Mouse (Mus musculus) stomach, embryonic 14.5 days (tissue): ENCODE results near the gene Cpa3. TPM values are rescaled to one million over a fixed set of nuclear protein-coding genes. Genes with fewer than 3 reads are reported as not detected.

ENCODE experiments used
- ATAC-seq: fragments of 200-750 bp; cut with Nextera tagmentation; 2 replicates; pipeline ENCODE4 v1.8.0; 2017; ENCODE audit warnings: low read depth, moderate TSS enrichment; ENCODE audit not compliant: insufficient number of reproducible peaks, insufficient read depth, low FRiP score
- H3K27ac ChIP-seq: fragments of 300-500 bp; sonication (generic); 2 replicates; pipeline ENCODE4 v1.5.1; 2014; ENCODE audit warnings: mild to moderate bottlenecking, low read length, moderate library complexity, mixed read lengths
- H3K27me3 ChIP-seq: fragments of 300-500 bp; sonication (generic); 2 replicates; pipeline ENCODE4 v1.6.1; 2014; ENCODE audit warnings: low read length, control low read depth, mixed read lengths; ENCODE audit not compliant: control insufficient read depth, insufficient read depth
- H3K36me3 ChIP-seq: fragments of 300-500 bp; sonication (generic); 2 replicates; pipeline ENCODE4 v1.6.1; 2014; ENCODE audit warnings: mild to moderate bottlenecking, control low read depth, low read length, moderate library complexity, mixed read lengths; ENCODE audit not compliant: control insufficient read depth, insufficient read depth
- H3K4me1 ChIP-seq: fragments of 300-500 bp; sonication (generic); 2 replicates; pipeline ENCODE4 v1.6.1; 2014; ENCODE audit warnings: low read length, control low read depth, mixed read lengths; ENCODE audit not compliant: control insufficient read depth, insufficient read depth
- H3K4me2 ChIP-seq: fragments of 300-500 bp; sonication (generic); replicated peaks from 2 replicates; pipeline ENCODE4 v1.6.1; 2014; ENCODE audit warnings: low read depth, low read length, control low read depth
- H3K4me3 ChIP-seq: fragments of 300-500 bp; sonication (generic); 2 replicates; pipeline ENCODE4 v1.5.1; 2014; ENCODE audit warnings: low read depth, low read length, control low read depth
- H3K9ac ChIP-seq: fragments of 300-500 bp; sonication (generic); replicated peaks from 2 replicates; pipeline ENCODE4 v1.6.1; 2014; ENCODE audit warnings: low read depth, mild to moderate bottlenecking, control low read depth, low read length, moderate library complexity, mixed read lengths
- H3K9me3 ChIP-seq: fragments of 300-500 bp; sonication (generic); 2 replicates; pipeline ENCODE4 v1.6.1; 2016; ENCODE audit warnings: low read depth, low read length, control low read depth; ENCODE audit not compliant: control insufficient read depth
- WGBS: fragments of 180-500 bp; shearing (Covaris S2); extraction: QIAGEN DNeasy Blood & Tissue Kit; methylation state at CpG from one replicate; pipeline ENCODE4 v1.1.7; 2014; 5-methylcytosine and 5-hydroxymethylcytosine counted together
- polyA plus RNA-seq: library from polyadenylated mRNA; unstranded; fragments of >200 nt; fragmentation: Nextera tagmentation; extraction: Ambion mirVana; gene quantifications from 2 replicates; pipeline ENCODE4 v1.2.1, GENCODE M21; 2014

Gene Cpa3
- polyA plus RNA-seq: 3.0 and 5.3 TPM in 2 replicates

DNA sequence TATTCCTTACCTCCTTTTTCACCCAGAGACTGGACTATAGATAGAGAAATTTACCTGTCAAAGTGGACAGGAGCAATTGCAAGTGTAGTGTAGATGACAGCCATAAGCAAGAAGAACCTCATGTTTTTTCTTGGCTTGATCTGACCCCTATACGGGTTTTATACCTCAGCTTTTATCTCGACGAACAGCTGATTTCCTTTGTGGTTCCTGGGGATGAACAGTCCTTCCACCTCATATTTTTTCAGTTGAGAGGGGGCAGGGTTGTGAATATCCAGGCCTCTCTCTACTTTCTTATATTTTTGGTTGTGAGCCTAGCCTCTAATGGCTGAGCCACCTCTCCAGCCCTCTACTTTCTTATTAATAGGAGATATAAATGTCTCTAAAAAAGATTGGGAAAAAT lies at the start of gene Cpa3:
Gene Cpa3, minus strand, starts transcription at position 132 of the 400 bp plus-strand sequence.
- H3K27ac ChIP-seq: no peak within 1 kb of the TSS
- H3K4me2 ChIP-seq: no peak within 1 kb of the TSS
- no peak within 1 kb of the TSS for H3K9ac ChIP-seq
- H3K27me3 ChIP-seq: no peaks in the 10 kb centered on the region
- H3K4me3 ChIP-seq: no peak within 1 kb of the TSS
- no peaks in the 10 kb centered on the region for H3K36me3 ChIP-seq
- no peaks in the 10 kb centered on the region for H3K4me1 ChIP-seq
- ATAC-seq: no peak
- H3K9me3 ChIP-seq: no peaks in the 10 kb centered on the region
- 73% methylated on average over 3 of the region's 3 CpGs for WGBS

DNA sequence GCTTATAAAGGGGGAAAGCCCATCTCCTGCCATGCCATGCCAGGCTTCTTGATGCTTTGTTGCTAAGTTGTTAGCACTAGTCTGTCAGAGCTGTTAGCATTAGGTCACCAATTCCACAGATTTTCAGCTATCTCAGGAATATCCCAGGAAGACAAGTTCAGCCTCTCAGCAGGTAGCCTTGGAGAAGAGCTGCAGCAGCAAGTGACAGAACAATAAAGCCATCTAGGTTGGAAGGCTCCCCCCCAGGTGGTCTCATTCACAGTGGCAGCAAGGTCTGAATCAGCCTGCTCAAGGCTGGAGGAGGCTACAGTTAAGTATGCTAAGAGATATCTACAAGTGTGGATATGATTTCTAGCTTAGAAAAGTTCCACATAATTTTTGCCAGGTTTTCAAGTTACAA lies 49.4 kb upstream of the Cpa3 start:
- Histone ChIP-seq H3K9me3 (no peaks in the 10 kb centered on the region), H3K4me2 (no peak overlapping the region), H3K27me3 (no peaks in the 10 kb centered on the region), H3K36me3 (no peaks in the 10 kb centered on the region), H3K4me3 (no peak overlapping the region), H3K9ac (no peak overlapping the region), H3K27ac (no peak overlapping the region), H3K4me1 (no peaks in the 10 kb centered on the region)
- no peak for ATAC-seq

- Histone ChIP-seq H3K4me2 (no peak overlapping the region), H3K4me1 (no peaks in the 10 kb centered on the region), H3K9ac (no peak overlapping the region), H3K9me3 (no peaks in the 10 kb centered on the region), H3K4me3 (no peak overlapping the region), H3K36me3 (no peaks in the 10 kb centered on the region), H3K27ac (peak overlapping the region; percentile 48; the same call in 1 of the 2 replicates), H3K27me3 (no peaks in the 10 kb centered on the region)
- ATAC-seq: no peak
- 57% methylated on average over 2 of the region's 2 CpGs for WGBS
Measured at GRCm38 (mm10) chr3:20288761-20289160, 46.8 kb upstream of the Cpa3 start.

GRCm38 (mm10) chr3:20281796-20282195 lies 39.8 kb upstream of the Cpa3 start:
- Histone ChIP-seq H3K9ac (no peak overlapping the region), H3K27ac (no peak overlapping the region), H3K36me3 (no peaks in the 10 kb centered on the region), H3K27me3 (no peaks in the 10 kb centered on the region), H3K4me3 (no peak overlapping the region), H3K4me2 (no peak overlapping the region), H3K4me1 (no peaks in the 10 kb centered on the region), H3K9me3 (no peaks in the 10 kb centered on the region)
- no peak for ATAC-seq
- 59% methylated on average over 1 of the region's 1 CpGs for whole genome bisulfite sequencing

GRCm38 (mm10) chr3:20275633-20276032 lies 33.7 kb upstream of the Cpa3 start, which contains the start of gene Cpb1:
Cpb1 (minus strand) TSS chr3:20275733.
- no peaks in the 10 kb centered on the region for H3K36me3 ChIP-seq
- no peaks in the 10 kb centered on the region for H3K27me3 ChIP-seq
- H3K4me3 ChIP-seq: no peak within 1 kb of the TSS
- 76% methylated on average over 3 of the region's 3 CpGs for WGBS
- no peak within 1 kb of the TSS for H3K4me2 ChIP-seq
- ATAC-seq: no peak
- no peak within 1 kb of the TSS for H3K27ac ChIP-seq
- H3K4me1 ChIP-seq: no peaks in the 10 kb centered on the region
- no peaks in the 10 kb centered on the region for H3K9me3 ChIP-seq
- H3K9ac ChIP-seq: no peak within 1 kb of the TSS

DNA sequence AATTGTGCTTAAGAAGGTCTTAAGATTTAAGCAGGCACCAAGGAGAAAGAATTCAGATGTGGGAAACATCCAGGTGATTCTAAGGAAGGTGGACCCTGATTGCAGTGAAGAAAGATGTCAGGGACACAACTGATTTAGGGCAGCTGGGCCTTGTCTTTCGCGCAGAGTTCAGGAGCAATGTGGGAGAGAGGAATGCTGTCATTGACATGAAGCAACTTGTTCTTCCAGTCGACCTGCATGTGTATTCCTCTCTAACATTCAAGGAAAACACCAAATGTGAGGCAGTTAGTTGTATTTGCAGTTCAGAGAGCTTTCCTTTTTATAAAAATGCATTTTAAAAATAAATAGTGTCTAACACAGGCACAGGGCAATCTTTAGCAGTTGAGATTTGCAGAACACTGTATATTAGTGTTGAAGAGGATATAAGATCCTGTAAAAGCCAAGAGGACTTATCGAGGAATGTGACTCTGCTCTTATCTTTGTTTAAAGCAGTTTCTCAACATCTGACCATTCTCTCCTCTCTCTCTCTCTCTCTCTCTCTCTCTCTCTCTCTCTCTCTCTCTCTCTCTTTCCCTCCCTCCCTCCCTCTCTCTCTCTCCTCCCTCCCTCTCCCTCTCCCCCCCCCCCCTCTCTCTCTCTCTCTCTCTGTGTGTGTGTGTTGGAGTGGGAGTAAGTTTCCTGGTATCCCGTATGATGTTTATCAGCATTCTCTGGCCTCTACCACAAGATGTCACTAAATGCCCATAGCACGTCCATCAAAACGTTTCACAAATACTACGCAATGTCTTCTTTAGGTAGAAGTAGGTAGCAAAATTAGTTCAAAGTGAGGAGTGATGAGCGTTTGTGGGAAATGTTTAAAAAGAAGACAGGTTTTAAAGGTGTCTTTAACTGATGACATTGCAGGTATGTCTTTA lies 12.8 kb upstream of the Cpa3 start:
- H3K27ac ChIP-seq: 0 out of 2 replicates have a peak overlapping the region, but pooled peaks have one; percentile 39
- 21% methylated on average over 9 of the region's 9 CpGs for WGBS

GRCm38 (mm10) chr3:20243913-20244312 lies 1.9 kb upstream of the Cpa3 start:
- Histone ChIP-seq H3K9me3 (no peaks in the 10 kb centered on the region), H3K4me1 (no peaks in the 10 kb centered on the region), H3K9ac (no peak overlapping the region), H3K4me3 (no peak overlapping the region), H3K36me3 (no peaks in the 10 kb centered on the region), H3K27ac (no peak overlapping the region), H3K27me3 (no peaks in the 10 kb centered on the region), H3K4me2 (no peak overlapping the region)
- ATAC-seq: no peak
- WGBS: 65% methylated on average over 1 of the region's 1 CpGs

More for the DNA sequence above, 12.8 kb upstream of the Cpa3 start:
- Histone ChIP-seq H3K4me2 (no peak overlapping the region), H3K27me3 (no peaks in the 10 kb centered on the region), H3K4me1 (no peaks in the 10 kb centered on the region; the same call in 1 of the 2 replicates), H3K4me3 (no peak overlapping the region), H3K9me3 (no peaks in the 10 kb centered on the region), H3K36me3 (no peaks in the 10 kb centered on the region), H3K9ac (no peak overlapping the region)
- no peak for ATAC-seq

GRCm38 (mm10) chr3:20239741-20240140 lies 2.2 kb downstream of the Cpa3 start:
- H3K9ac ChIP-seq: no peak overlapping the region
- H3K4me1 ChIP-seq: no peaks in the 10 kb centered on the region
- no peak overlapping the region for H3K27ac ChIP-seq
- H3K4me3 ChIP-seq: no peak overlapping the region
- no peaks in the 10 kb centered on the region for H3K9me3 ChIP-seq
- H3K4me2 ChIP-seq: no peak overlapping the region
- WGBS: 84% methylated on average over 3 of the region's 3 CpGs
- no peaks in the 10 kb centered on the region for H3K27me3 ChIP-seq
- no peak for ATAC-seq
- no peaks in the 10 kb centered on the region for H3K36me3 ChIP-seq
